Mouse (Mus musculus) lung, postnatal 4 days (tissue): ENCODE results near the gene Mri1.
A peak's percentile ranks its signal among the peaks of the same experiment; 100 is the strongest.

ENCODE experiments used
- DNase-seq, 2 experiments: peaks; one replicate each; pipeline ENCODE4 v3.0.0; 2021

Mri1 gene

GRCm38 (mm10) chr8:84236410-84236997, 20.6 kb downstream of the Mri1 start:
- DNase-seq: no peak

- no peak for DNase-seq
These were observed 21.2 kb downstream of the Mri1 start for GRCm38 (mm10) chr8:84235746-84236409.

- peak in 1 of 2 experiments; percentile 17 for DNase-seq
These were observed 24.1 kb downstream of the Mri1 start for GRCm38 (mm10) chr8:84233055-84233454.

GRCm38 (mm10) chr8:84230735-84231134, 26.4 kb downstream of the Mri1 start:
- DNase-seq: peak in 1 of 2 experiments; percentile 23

- no peak for DNase-seq
These were observed 33.6 kb downstream of the Mri1 start for GRCm38 (mm10) chr8:84223322-84224029.

GRCm38 (mm10) chr8:84222566-84223165, 34.5 kb downstream of the Mri1 start:
- peak in 1 of 2 experiments; percentile 29 for DNase-seq

- DNase-seq: peak in 1 of 2 experiments; percentile 10
These were observed 37.0 kb downstream of the Mri1 start for GRCm38 (mm10) chr8:84220105-84220504.

GRCm38 (mm10) chr8:84218143-84218542, 39.0 kb downstream of the Mri1 start:
- peak in 1 of 2 experiments; percentile 33 for DNase-seq

GRCm38 (mm10) chr8:84217206-84217605, 39.9 kb downstream of the Mri1 start:
- no peak for DNase-seq

GRCm38 (mm10) chr8:84213277-84213676, 43.8 kb downstream of the Mri1 start:
- DNase-seq: no peak

- peak in 1 of 2 experiments; percentile 7 for DNase-seq
These were observed 45.1 kb downstream of the Mri1 start for GRCm38 (mm10) chr8:84211881-84212563.

- DNase-seq: peak in 1 of 2 experiments; percentile 6
These were observed 45.9 kb downstream of the Mri1 start for GRCm38 (mm10) chr8:84211202-84211601.

GRCm38 (mm10) chr8:84210167-84210791, 46.8 kb downstream of the Mri1 start:
- peak; percentile 79 to 88 for DNase-seq

GRCm38 (mm10) chr8:84208381-84209380, 48.4 kb downstream of the Mri1 start:
- DNase-seq: no peak

- DNase-seq: peak; percentile 83 to 89
These were observed 49.3 kb downstream of the Mri1 start for GRCm38 (mm10) chr8:84207811-84208210.

GRCm38 (mm10) chr8:84206666-84207065, 50.5 kb downstream of the Mri1 start:
- no peak for DNase-seq

- DNase-seq: no peak
These were observed 52.1 kb downstream of the Mri1 start for GRCm38 (mm10) chr8:84205073-84205472.

GRCm38 (mm10) chr8:84203975-84204772, 53.0 kb downstream of the Mri1 start:
- peak; percentile 84 to 90 for DNase-seq

GRCm38 (mm10) chr8:84202938-84203917, 53.9 kb downstream of the Mri1 start:
- peak; percentile 92 to 95 for DNase-seq
